Mouse (Mus musculus) ovary, adult 10 weeks (tissue): ENCODE measurements around the gene Tnk2. TPM values are rescaled to one million over a fixed set of nuclear protein-coding genes. Genes with fewer than 3 reads are reported as not detected.

Experiments used
- polyA plus RNA-seq: library from polyadenylated mRNA; stranded (reverse); fragments of 350-450 nt; fragmentation: Illumina TruSeq; extraction: RNeasy Lipid Tissue Mini Kit (QIAGEN cat#74804); gene quantifications from one replicate; pipeline ENCODE4 v1.2.3, GENCODE M21; 2014

Tnk2 gene
- 0.77 TPM for polyA plus RNA-seq

GRCm38 (mm10) chr16:32643661-32644061 lies at the start of gene Tnk2:
Gene Tnk2 (plus strand): TSS chr16:32643874.

DNA sequence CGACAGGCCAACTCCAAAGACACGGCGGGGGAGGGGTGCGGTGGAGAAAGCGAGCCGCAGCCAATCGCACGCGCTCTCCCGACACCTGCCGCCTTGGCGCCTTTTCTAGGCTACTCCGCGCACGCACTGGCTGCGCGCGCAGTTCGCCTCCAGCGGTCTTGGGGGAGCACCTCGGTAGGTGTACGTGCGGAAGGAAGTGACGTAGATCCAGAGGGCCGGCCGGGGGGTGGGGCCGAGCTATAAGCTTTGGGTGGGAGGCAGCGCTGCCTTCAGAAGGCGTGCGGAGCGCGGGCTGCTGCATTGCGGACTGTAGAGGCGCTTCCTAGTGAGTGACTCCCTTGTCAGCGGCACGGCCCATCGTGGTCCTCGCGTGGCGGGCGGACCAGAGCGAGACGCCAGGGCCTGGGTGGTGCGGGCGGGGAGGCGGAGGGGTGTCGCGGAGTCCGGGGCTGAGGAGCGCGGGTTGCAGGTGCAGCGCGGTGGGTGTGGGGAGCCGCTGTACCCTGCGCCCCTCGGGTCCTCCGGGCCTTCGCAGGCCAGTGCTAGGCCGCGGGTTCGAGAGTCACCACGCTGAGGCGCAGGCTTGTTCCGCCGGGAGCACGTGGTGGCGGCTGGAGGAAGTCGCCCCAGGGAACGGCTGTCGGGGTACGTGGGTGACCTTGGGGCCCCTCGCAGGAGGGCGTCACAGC lies 34.8 kb upstream of the Tnk2 start, which contains the start of gene Tfrc:
Tfrc (plus strand) TSS at position 209 of the 689 bp plus-strand sequence.

Other genes with a start within 250 kb of the Tnk2 start
- gene Tm4sf19, start 243.4 kb upstream of the Tnk2 start, polyA plus RNA-seq, result not detected
- 41.7 TPM for gene Tctex1d2, start 224.2 kb upstream of the Tnk2 start, polyA plus RNA-seq
- gene Pcyt1a, start 213.0 kb upstream of the Tnk2 start, polyA plus RNA-seq, result 45.4 TPM
- gene Slc51a, start 156.0 kb upstream of the Tnk2 start, polyA plus RNA-seq, result not detected
- not detected for gene Zdhhc19, start 147.6 kb upstream of the Tnk2 start, polyA plus RNA-seq
- gene Tfrc, start 35.0 kb upstream of the Tnk2 start, polyA plus RNA-seq, result 56.9 TPM
- gene Muc4, start 92.0 kb downstream of the Tnk2 start, polyA plus RNA-seq, result 0.14 TPM
- gene Muc20, start 153.6 kb downstream of the Tnk2 start, polyA plus RNA-seq, result 0.66 TPM
- gene Smbd1, start 166.6 kb downstream of the Tnk2 start, polyA plus RNA-seq, result not detected
- gene Fyttd1, start 233.6 kb downstream of the Tnk2 start, polyA plus RNA-seq, result 206 TPM
- 12.0 TPM for gene Rubcn, start 233.9 kb downstream of the Tnk2 start, polyA plus RNA-seq